Mouse (Mus musculus) c-Kit-positive CD71-positive TER-119-negative erythroid progenitor cells, embryonic 14.5 days (primary cell): ENCODE data around the gene Gm20479.
A peak's percentile ranks its signal among the peaks of the same experiment; 100 is the strongest.

Experiments
- DNase-seq: peaks from one replicate; pipeline ENCODE4 v3.0.0-alpha.2; 2013; ENCODE audit warnings: low read depth

Gm20479 gene

DNA sequence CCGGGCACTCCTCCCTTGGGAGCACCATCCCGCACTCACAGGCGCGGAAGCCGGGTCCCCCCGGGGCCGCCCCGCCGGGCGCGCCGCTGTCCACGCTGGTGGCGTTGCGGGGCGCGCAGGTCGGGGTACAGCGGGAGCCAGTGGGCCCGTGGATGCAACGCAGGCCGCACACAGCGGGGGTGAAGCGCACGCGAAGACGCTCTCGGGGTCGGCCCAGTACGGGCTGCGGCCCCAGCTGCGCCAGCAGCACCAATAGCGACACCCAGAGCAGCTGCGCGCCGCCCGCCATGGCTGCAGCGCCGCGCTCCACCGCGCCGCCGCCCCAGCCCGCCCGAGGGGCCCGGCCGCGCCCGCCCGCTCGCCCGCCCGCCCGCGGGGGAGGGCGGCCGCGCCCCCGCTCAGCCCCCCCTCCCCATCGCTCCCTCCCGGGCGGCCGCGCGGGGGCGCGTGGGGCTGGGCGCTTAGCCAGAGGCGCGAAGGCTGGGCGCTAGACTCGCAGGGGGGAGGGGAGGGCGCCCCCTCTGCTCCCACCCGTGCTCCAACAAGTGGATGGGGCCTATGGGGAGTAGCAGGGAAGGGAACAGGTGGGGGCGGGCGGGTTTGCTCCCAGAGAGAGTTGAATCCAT is 23.8 kb downstream of the Gm20479 start:
- DNase-seq, result no peak

DNA sequence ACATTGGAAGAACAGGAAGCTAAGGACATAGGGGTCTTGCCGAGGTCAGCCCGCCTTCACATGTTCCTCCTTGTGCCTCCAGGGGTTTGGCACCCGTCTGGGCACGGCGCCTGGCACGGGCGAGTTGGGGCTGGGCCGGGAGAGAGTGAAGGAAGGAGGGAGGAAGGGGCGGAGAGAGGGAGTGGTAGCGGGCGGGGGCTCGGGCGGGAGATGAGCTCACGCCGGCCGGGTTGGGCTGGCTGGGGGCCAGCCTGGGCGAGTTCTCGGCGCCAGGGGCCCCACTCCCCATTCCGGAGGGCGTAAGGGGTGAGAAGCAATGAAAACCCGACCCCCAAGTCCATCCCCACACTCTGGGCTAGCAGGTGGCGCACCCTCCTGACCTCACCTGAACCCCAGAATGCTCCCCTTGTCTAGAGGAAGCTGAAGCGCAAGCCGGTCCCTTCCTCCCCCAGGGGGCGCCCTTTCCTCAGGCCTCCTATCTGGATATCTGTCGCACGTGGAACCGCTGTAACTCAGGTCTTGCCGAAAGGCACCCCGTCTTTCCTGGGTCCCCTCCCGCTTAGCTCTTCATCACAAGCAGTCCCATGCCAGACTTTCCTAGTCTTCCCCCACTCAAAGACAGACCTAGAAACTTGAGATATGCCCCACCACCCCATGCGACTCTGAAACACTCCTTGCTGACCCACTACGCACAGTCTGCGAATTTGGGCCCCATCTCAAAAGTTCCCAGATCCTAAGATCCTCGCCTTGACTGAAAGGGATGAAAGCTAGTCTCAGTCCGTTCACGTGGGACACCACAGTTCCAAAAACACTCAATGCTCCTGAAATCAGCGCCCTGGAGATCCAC is 24.6 kb downstream of the Gm20479 start:
- DNase-seq, result peak; percentile 80

DNA sequence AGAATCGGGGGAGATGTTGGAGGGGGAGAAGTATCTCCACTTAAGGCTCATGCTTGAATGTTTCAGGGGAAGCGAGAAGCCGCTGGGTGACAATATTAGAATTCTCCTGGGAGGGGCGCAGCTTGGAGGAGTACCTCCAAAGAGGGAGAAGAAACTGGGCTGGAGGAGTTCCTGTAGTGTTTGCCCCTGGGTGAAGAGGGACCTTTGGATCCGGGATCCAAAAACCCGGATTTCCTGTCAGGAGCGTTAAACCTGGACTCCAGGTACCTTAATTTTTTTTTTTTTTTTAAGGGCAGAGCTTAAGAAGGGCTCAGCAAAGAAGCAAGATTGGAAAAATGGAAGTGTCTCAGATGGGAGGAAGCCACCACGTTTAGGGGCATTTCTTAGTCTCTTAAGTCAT is 25.4 kb downstream of the Gm20479 start:
- DNase-seq, result no peak

DNA sequence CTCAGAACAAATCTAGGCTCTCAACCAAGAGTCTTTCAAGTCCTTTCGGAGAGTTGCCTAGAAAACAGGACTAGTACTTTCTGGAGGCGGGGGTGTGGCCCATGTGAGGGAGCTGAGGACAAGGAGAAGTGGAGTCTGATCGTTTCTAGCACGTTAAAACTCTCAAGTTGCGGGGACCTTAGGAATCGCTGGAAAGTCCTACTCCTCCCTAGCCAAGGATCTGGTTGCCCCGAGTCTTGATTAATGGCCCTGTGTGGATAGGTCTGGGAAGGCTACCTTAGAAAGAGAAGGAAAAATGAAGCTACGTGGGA is 25.7 kb downstream of the Gm20479 start:
- no peak for DNase-seq

DNA sequence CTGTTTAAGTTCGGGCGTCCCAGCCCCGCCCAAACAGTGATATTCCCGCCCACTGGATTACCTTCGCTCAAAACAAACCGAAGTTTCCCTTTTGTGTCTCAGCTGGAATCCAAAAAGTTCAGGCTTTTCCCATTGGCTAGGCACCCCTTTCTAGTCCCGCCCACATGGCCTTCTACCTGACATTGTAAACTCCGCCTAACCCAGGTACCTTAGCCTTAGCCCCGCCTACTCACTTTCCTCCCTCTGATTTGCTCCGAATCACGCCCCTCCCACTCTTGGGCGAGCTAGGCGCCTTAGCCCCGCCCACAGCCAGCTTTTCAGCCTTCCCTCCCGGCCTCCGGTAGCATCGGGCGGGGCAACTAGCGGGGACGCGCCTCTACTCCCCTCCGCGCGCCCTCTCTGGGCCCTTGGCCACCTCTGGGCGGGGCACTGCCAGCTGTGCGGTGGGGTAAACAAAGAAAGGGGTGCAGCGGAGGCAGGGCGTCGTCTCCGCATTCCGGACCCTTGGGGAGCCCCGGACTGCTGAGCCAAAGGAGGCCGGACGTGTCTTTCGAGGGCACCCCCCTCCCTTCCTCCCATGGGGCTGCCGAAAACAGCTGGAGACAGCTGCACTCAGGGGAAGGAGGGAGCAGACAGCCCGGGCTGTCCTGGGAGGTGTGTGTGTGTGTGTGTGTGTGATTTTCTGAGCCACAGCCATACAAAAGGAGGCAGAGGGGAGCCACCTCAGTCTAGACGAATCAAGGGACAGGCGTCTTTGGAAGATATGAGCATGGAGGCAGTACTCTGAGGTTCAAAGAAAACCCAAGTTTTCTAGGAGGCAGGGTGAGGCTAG is 26.3 kb downstream of the Gm20479 start:
- DNase-seq, result peak; percentile 86

DNA sequence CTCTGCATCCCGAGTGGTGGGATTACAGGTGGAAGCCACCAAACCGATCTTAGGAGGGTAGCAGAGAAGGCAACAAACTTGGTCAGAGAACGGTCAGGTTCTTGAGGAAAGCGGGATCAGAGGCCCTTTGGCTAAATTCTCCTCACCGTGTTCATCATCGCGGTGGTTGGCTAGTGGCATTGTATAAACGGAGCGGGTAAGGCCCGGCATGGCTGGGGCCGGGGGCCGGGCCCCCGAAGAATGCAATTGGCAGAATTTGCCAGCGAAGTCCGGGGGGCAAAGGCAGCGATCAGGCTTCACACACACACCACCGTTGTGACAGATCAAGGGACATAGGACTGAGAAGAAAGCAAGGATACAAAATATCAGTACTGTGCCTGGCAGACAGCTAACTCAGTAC is 27.2 kb downstream of the Gm20479 start:
- DNase-seq, result no peak

DNA sequence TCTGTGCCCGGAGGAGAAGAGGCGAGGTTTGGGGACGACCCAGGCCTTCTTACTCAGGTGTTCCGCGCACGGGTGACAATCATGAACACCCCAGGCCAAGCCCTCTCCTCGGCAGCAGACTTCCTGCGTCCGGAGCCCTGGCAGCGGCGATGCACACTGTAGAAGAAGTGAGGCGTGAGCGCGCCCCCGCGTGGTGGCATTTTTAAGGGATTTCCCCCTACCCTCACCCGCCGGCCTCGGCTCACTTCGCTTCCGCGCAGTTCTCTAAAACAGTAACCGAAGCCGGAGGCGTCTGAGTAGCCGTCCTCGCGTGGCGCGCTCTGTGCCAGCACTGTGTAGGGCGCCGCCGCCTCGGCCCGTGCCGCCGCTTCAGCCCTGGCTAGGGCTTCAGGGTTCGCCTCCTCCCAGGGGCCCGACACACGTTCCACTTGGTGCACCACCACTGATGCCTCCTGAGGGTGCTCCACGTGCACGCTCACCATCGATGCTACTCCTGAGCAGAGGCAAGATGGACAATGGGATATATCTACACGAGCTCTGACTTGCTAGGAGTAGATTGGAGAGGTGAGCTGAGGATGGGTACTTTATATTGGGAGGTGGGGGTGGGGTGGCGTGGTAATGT is 27.8 kb downstream of the Gm20479 start:
- DNase-seq, result no peak

DNA sequence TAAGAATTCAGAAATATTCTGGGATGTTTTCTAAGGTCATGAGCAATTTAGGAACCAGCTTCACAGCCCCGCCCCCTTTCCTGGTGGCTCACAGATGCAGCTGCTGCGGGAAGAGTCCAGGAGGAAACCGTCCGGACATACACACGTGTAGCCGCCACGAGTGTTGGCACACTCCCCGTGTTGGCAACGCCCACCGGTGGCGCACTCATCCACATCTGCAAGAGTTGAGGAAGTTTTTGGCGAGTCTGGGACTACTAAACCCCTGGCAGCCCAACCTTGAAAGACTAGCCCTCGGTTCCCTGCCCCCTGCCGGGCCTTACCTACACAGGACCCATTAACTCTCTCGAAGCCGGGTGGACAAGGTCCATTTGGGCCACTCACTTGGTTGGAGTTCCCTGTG is 28.6 kb downstream of the Gm20479 start:
- DNase-seq, result no peak

DNA sequence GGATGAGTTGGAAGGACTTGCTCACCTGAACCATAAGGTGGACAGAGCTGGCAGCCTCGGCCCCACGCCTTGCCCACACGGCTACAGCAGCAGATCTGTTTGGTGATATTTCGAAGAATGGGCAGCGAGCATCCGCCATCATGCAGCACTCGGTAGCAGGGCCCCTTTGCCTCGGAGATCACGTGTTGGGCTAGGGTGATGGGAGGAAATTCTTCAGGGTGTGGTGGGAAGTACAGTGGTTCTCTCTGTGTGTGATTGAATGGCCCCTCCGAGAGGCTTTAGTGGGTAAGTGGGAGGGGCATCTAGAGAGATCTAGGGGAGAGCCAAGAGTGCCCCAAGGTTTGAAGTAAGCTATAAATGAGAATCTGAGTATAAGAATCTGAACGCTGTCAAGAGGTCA is 29.1 kb downstream of the Gm20479 start:
- no peak for DNase-seq

DNA sequence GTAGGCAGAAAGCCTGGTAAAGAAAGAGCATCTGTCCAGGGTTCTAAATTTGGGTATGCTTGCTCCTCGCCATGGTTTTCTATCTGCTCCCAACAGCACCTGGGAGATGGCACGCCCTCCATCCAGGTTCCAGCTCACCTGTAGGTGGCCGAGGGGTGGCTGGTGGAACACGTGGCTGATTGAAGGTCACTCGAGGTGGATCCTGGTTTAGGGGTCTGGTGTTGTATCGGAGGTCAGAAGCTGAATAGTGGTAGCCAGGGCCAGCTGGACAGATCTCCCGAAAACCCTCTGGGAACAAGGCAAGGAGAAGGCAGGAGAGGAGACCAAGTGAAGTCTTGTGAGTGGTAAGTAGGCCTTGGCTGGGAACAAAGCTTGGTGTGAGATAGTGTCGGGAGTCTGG is 29.7 kb downstream of the Gm20479 start:
- no peak for DNase-seq

DNA sequence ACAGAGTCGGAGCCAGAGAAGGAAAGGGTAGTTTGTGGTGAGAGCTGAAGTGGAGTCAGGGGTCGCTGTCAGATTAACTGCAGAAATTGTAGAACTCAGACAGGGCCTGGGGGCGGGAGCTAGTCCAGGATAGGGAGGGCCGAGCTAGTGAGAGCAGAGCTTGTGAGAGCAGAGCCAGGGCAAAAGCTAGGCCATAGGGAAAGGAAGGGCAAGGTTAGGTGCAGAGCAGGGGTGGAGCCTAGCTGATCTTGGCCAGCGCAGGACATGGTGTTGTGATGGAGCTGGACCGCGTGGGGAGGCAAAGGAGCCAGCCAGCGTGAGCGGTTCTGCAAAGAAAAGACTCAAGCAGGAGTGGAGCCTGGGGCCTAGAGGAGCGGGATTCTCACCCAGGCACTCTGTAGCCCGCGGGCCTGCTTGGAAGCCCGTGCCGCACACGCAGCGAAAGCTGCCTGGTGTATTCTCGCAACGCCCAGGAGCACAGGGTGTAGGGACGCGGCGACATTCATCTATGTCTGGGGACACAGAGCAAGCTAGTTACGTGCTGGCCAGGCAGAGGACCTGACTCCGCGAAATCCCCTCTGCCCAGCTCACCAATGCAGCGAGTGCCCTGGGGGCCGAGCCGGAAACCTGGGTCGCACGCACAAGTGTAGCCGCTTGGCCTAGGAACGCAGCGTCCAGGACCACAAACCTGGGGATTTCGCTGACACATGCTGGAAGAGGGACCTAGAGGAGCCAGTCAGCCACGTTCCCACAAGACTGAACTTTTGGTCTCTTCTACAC is 30.9 kb downstream of the Gm20479 start:
- DNase-seq, result no peak

DNA sequence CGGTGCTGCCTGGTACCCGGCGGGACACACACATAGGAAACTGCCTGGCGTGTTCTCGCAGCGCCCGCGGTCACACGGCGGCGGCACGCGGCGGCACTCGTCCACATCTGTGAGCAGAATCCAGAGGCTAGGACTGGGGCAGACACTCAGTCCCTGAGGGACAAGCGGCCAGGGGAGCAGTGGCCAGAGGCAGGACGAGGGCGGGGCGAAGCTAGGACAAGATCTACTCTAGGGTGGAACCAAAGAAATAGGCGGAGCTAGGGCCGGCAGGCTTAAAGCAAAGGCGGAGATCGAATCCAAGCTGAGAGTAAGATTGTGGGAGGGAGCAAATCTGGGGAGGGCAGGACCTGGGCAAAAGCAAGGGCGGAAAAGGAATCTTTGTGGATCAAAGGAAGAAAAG is 31.5 kb downstream of the Gm20479 start:
- DNase-seq, result no peak

DNA sequence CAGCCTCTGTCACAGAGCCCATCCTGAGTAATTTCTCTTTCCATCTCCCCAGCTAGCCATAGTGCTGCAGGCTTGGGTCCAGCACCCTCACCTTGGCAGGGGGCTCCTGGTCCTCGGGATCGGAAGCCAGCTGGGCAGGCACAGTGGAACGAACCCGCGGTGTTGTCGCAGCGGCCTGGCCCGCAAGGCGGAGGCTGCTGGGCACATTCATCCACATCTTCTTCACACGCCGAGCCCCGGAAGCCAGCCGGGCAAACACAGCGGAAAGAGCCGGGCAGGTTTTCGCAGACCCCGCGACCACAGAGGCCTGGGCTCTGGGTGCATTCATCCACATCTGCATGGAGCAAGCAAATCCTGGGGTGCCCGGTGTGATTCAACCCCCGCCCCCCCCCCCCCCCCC is 32.3 kb downstream of the Gm20479 start:
- no peak for DNase-seq

DNA sequence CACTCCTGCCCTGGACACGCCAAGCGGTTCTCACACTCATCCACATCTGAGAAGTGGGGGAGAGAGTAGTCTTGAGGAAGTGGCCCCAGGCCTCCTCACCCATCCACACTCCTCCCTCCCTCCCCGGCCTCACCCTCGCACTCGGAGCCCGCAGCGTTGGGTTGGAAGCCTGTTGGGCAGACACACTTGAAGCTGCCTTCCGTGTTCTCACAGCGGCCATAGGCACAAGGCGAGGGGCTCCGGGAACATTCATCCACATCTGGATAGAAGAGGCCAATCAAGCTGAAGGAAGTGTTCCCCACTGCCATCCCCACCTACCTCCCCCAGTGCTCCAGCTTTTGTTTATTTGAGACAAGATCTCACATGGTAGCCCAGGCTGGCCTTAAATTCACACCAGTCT is 33.1 kb downstream of the Gm20479 start:
- DNase-seq, result no peak

DNA sequence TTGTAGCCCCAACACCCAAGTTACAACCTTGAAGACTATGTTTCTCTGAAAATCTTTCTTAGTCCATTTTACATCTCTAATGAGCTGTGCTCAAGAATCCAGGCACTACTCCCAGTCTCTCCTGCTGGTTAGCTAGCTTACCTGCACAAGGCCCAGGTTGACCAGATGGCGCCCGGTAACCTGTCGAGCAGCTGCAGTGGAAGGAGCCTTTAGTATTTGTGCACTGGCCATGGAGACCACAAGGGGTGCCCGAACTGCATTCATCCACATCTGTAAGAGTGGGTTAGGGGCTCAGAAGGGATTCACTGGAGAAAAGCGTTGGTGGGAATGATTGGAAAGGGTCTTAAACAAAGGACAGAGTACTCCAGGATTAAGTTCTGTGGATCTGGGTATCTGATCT is 34.2 kb downstream of the Gm20479 start:
- DNase-seq, result no peak

DNA sequence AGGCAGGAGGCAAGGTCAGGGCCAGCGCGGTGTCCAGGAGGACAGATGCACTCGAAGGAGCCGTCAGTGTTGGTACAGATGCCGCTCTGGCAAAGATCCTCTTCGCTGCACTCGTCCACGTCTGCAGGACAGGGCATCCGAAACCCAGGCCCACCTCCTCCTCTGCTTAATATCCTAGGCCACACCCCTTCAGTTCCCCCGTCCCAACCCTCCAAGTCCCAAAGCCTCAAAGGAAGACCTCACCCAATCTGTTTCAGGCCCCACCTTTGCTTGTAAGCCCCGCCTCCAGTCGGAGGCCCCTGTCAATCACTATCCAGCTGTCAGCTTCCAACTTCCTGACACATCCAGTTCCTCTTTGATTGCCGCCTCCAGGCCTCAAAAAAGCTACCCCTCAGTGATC is 34.9 kb downstream of the Gm20479 start:
- no peak for DNase-seq

DNA sequence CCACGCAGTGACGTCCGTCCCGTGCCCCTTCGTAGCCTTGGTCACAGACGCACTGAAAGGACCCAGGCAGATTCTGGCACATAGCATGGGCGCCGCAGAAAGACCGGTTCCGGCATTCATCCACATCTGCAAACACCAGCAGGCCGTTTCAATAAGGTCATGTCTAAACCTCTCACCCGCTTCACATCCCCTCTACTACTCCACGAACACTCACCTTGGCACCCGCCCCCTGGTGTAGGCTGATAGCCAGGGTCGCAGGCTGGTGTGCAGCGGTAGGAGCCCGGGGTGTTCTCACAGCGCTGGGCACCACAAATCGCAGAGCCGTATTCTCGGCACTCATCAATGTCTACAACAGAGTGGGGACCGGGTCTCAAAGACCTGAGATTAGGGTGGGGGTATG is 37.8 kb downstream of the Gm20479 start:
- no peak for DNase-seq

DNA sequence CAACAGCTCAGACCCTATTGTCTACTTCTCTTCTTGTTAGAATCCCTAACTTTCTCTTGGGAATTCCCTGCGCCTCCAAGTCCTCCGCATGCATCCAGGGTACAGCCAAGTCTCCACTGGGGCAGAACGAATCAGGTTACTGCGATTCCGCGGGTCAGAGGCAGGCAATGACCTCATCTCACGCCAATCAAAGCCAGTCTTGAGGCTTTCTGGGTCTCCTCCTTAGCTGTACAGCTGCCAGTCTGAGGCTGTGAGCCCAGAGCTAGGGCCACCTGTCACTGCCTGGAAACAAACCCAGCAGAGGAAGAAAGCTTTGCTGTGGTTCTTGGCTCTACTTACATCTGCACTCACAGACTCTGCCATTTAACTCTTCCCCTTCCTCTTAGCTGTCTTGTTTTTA is 41.3 kb downstream of the Gm20479 start:
- DNase-seq, result no peak

DNA sequence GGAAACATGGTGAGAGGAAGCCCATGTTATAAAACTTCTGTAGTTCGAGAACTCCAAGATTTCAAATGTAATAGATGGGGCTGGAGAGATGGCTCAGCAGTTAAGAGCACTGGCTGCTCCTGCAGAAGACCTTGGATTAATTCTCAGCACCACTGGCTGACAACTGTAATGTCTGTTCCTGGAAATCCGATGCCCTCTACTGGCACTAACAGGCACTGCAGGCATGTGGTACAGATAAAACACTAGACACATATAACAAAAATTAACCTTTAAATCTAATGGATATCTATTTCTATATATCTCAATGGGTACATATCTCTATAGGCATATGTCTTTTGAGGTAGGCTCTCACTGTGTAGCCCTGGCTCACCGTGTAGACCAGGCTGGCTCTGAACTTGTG is 42.8 kb downstream of the Gm20479 start:
- no peak for DNase-seq

DNA sequence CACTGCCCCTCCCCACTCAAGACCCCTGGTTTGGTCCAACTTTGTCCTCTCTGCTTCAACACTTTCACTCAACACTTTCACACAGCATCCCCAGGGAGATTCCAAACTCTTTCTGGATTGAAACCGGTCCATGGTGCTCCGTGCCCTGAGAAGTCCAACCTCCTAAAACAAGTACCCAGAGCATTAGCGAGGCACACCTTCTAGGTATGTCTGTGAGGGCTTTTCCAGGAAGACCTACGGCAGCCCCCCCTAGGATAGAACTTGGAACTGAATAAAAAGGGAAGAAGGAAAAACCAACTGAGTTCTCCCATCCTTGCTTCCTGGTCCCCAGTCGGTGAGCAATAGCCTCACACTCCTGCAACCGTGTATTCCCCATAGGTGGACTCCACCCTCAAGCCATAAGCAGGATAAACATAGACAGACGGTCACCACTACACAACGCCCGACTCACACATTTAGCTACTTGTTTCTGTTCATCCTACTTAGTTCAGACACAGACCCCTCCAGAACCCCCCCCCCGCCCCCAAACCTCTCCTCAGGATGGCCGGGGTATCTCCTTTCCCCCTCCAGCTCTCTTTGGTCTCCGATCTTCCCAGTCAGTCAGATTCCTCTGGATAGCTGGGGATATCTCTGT is 45.5 kb downstream of the Gm20479 start:
- no peak for DNase-seq

DNA sequence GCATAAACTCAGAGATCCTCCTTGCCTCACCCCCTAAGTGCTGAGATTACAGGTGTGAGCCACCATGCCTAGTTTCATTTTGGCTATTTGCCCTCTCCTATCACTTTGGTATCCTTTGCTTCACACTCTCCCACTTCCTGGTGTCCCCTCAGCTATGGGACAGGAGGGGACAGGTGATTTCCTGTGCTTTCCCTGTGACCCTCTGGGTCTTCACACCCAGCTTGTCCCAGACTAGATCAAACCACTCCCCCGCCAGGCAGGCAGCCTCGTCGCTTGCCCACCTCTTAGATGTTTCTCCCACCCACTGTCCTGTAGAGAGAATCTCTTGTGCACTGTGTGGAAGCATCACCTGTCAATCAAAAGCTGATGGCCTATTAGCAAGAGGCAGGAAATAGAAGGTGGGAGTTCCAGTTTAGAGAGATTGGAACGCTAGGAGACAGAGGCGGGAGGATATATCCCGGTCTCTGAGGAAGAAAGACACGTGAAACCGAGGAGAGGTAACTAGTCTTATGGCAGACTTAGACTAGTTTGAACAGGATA is 46.2 kb downstream of the Gm20479 start:
- DNase-seq, result no peak
